Mouse (Mus musculus): Measurements from ENCODE around the gene Foxe1. TPM values are rescaled to one million over a fixed set of nuclear protein-coding genes. Genes with fewer than 3 reads are reported as not detected.

The Foxe1 gene
- total RNA-seq, 2 experiments from 2014 or later: not detected

Other genes with a start within 250 kb of the Foxe1 start
- gene Ncbp1, start 205.0 kb upstream of the Foxe1 start, total RNA-seq (2021): 10 to 100 TPM; 56.8 to 58.9 TPM
- gene Tstd2, start 204.9 kb upstream of the Foxe1 start, total RNA-seq (2021): 10 to 100 TPM; 17.8 to 19.1 TPM
- 10 to 100 TPM; 11.9 to 16.3 TPM for gene Xpa, start 147.3 kb upstream of the Foxe1 start, total RNA-seq (2021)
- gene Trmo, start 45.8 kb downstream of the Foxe1 start, total RNA-seq (2021): 1 to 10 TPM; 4.8 to 5.3 TPM
- gene Hemgn, start 69.9 kb downstream of the Foxe1 start, total RNA-seq (2021): not detected
- 10 to 100 TPM; 54.9 to 56.1 TPM for gene Anp32b, start 107.3 kb downstream of the Foxe1 start, total RNA-seq (2021)
- 10 to 100 TPM; 16.0 to 17.4 TPM for gene Nans, start 145.6 kb downstream of the Foxe1 start, total RNA-seq (2021)
- 1 to 10 TPM in 1 of 2 experiments, under 1 TPM in 1; 0.67 to 1.4 TPM for gene Trim14, start 192.5 kb downstream of the Foxe1 start, total RNA-seq (2021)

All from layer of hippocampus, adult 18-20 months (tissue).